Mouse (Mus musculus) kidney, adult 8-10 months (tissue): ENCODE measurements around the gene Morn2.
"Not testable (repeated sequence)": the region's sequence is repeated elsewhere in the genome, so short reads cannot be mapped to it uniquely, and the experiment has no call there.

Experiments used
- DNase-seq, 2 experiments: peaks; one replicate each; pipeline ENCODE4 v3.0.0; 2022

The Morn2 gene

DNA sequence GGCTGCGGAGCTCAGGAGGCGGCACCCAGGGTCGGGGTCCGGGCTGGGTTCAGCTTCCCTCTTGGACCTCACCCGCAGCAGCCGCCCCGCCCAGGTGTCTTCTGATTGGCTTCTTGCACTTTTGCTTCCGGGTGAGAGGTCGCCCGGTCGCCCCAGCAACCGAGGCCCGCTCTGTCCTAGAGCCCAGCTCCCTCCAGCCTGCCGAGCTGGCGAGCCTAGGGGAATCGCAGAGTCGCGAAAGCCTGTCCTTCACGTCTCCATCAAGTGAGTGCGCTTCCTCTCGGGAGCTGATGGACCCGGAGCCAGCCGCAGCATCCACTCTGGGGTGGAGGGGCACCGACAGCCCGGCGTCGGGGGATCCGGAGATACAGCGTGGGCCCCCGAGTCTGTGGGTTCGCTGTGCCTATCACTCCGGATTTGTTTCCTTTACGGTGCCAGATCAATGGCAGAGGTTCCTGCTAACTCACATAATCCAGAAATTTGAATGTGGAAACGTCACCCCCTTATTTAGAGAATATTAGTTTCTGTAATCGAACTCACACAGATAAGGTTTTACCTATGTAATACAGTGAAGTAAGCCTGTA lies at the start of gene Morn2, which contains the start of gene Dhx57:
TSS of gene Morn2 (plus strand) at position 130 of the 584 bp plus-strand sequence.
TSS of gene Dhx57 (minus strand) at position 403 of the 584 bp plus-strand sequence.
- DNase-seq = peak; percentile 97 to 98

GRCm38 (mm10) chr17:80241594-80241993 lies 48.4 kb upstream of the Morn2 start:
- DNase-seq = no peak

DNA sequence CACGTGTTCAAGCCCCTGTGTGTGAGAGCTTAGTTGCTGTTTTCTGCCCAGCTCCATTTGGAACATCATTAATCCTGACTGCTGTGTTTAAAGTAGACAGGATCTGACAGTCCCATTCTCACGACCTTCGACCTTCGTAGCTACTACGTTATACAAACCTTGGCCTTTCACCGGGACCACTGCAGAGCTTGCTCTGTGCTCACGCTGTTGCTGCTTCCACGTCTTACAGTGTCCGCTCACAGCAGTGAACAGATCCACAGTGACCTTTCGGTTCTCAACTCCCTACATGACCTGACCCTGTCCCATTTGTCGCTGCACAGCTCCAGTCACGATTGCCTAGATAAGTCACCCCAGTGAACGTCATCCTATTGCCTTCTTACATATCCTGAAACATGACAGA lies 46.9 kb upstream of the Morn2 start:
- no peak for DNase-seq

DNA sequence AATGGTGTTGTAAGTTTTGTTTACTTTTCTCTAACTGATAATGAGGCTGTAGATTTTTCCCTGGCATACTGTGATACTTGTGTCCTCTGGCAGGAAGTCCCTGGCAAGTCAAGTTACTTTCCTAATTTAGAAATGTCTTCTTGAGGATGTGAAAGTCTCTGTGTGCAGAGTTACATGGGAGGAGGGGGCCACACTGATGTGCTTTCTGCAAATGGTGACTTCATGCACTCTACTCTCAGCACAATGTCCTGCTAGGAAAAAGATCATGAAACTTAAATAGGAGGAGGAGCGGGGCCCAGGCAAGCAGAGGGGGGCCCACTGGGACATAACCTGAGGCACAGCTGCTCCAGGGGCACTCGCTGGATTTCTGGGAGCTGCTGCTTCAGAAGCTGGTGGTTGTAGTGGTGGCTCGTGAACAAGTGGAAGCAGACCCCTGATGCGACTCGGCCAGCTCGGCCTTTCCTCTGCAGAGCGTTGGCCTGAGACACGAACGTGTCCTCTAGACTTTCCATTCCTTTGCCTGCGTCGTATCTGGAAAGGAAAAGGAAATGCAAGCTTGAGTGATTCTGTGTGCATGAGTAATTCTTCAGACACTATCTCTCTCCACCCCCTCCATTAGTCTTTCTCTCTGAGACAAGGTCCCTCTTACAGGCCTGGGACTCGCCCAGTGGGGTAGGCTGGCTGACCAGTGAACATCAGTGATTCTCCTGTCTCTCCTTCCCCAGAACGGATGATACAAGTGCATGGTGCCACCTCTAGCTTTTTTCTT lies 37.1 kb upstream of the Morn2 start:
- DNase-seq = no peak

GRCm38 (mm10) chr17:80254421-80254820 lies 35.6 kb upstream of the Morn2 start:
- no peak for DNase-seq

GRCm38 (mm10) chr17:80255208-80255607 lies 34.8 kb upstream of the Morn2 start:
- DNase-seq = peak; percentile 13 to 30

DNA sequence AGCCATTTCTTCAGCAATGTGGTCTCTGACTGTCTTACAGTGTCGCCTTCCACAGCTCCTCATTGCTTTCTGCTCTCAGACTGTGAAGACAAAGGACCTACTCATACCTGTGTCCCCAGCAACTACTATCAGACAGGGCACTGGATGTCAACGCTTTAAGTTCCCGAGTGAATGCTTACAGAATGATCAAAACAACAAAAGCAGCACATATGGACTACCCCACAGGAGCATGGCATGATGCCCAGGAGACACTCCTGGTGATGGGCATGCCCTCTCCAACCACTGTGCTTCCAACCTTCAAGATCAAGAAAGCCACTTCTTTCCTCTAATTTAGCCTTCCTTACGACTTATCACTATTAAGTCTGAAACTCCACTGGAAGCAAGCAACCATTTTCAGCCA lies 22.9 kb upstream of the Morn2 start:
- no peak for DNase-seq

DNA sequence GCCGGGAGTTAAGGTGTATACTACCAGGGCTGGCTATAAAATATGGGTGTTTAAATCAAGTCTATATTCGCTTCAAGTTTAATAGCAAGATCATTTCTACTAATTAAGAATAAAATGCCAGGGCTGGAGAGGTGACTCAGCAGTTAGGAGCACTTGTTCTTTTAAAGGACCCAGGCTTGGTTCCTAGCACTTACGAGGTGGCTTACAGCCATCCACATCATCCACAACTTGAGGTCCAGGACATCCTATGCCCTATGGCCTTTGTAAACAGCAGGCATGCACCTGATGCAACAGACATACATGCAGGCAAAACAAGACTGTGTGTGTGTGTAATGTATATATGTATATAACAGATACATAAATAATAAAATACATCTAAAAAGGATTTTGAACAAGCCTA lies 21.9 kb upstream of the Morn2 start:
- no peak for DNase-seq

- not testable (repeated sequence) for DNase-seq
Measured at GRCm38 (mm10) chr17:80270622-80271021, 19.4 kb upstream of the Morn2 start.

DNA sequence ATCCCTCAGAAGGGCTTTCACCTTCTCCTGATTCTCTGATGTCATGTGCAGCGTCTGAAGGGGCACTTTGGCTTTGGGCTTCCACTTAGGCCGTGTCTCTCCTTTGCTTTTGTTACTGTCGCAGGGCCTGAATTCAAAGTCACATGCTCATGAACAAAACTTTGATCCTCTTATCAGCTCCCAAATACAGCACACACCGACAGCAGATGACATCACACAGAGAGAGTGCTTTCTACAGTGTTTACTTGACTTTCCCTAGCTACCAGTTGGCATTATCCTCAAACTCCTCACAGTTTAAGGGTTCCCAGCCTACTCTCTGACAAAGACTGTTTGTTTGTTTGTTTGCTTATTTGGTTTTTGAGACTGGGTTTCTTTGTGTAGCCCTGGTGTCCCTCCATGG lies 11.7 kb upstream of the Morn2 start:
- DNase-seq = no peak

GRCm38 (mm10) chr17:80279340-80280070 lies 10.5 kb upstream of the Morn2 start:
- DNase-seq = no peak

- no peak for DNase-seq
Measured at GRCm38 (mm10) chr17:80284446-80284845, 5.6 kb upstream of the Morn2 start.

DNA sequence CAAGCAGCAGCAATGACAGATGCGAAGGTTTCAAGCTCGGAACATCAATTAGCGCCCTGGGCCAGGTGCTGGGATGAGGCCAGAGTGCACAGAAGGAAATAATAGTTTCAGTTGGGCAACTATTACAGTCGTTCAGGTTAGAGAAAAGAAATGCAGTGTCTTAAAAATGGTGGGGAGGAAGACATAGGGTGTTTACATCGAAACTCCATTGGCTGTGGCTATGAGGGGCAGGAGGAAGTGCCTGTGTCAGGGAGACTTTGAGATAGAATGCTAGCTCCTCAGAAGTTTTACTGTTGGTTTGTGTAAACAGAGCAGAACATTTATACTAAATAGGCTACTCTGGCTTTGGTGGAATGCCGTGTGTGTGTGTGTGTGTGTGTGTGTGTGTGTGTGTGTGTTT lies 2.0 kb upstream of the Morn2 start:
- no peak for DNase-seq

DNA sequence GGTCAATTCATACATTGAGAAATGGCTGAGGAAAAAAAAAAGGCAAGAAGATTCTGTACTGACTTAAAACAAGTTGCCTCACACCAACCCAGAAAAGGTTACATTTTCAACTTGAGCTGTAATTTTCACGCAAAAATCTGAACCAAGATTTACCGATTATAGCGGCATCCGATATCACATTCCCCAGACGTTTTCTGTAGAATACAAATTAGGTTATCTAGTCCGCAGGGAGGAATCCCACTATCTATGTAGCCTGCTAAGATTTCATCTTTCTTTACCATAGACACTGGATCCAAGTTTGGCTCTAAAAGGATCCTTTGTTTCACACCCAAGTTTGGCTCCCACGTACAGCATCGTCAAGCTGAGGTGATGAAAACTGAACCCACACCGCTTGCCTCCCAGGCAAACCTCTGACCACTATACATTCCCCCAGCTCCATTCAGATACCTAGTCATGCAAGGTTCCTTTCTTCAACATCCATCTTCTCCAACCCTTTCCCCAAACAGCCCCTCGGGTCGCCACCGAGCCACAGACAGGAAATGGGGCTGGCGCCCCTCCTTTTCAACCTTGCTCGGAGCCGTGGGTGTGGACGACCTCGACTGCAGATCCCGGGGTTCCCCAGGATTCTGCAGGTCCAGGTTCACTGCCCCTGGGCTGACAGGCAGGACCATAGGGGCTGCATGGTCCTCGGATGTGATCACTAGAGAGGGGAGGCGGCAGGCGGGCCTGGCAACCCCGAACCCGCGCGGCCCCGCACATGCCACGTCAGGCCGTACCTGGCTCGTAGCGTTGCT lies 526 bp upstream of the Morn2 start:
- DNase-seq = no peak

- peak; percentile 41 to 42 for DNase-seq
Measured at GRCm38 (mm10) chr17:80291148-80291547, 1.1 kb downstream of the Morn2 start.

DNA sequence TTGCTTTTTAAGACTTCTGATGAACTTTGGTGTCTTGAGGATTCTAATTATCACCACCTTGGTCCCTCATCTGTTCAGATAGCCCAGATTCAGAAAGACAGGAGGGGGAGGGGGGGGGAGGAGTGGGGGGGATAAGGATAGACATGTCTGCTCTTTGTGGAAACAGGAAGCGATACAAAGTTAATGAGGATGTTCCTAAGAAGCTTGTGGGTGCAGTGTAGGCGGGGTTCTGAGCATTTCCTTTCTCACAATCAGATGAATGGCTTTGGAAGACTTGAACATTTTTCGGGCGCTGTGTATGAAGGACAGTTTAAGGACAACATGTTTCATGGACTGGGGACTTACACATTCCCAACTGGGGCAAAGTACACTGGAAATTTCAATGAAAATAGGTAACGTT lies 5.3 kb downstream of the Morn2 start:
- no peak for DNase-seq

DNA sequence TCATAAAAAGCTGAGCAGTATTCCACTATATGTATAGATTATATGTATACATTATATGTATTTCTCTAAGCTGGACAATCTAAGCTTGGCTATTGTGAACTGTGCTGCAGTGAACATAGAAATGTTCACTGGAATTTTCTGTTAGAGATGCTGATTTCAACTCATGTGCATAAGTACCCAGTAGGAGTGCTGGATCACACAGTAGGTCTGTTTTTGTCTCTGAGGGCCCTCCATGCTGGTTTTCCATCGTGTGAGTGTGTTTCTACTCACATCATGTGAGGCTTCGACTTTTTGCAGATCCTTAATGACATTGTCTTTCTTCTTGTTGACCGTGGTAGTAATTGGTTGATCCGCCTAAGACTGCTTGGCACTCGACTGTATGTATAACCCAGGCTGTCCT lies 8.8 kb downstream of the Morn2 start:
- no peak for DNase-seq

DNA sequence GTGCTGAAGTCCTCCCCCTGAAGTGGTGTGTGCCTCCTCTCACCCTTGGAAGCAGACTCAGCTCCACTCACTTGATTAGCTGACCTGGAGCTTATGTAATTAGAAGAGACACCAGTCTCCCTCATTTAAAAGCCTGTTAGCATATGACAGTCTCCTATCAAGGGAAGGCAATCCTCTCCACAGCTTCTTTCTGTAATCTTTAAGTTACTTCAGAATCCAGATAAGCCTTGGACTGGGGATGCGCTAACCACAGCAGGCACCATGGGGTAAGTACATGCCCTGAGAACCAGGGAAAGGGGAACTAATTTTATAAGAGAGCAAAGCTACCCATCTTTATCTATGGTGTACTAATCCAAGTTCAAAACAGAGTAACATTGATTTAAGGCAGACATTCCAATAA lies 17.2 kb downstream of the Morn2 start, which contains the start of gene Arhgef33:
TSS of gene Arhgef33 (plus strand) at position 157 of the 400 bp plus-strand sequence.
- DNase-seq = no peak

- DNase-seq = no peak
Measured at GRCm38 (mm10) chr17:80311761-80312160, 21.8 kb downstream of the Morn2 start.

DNA sequence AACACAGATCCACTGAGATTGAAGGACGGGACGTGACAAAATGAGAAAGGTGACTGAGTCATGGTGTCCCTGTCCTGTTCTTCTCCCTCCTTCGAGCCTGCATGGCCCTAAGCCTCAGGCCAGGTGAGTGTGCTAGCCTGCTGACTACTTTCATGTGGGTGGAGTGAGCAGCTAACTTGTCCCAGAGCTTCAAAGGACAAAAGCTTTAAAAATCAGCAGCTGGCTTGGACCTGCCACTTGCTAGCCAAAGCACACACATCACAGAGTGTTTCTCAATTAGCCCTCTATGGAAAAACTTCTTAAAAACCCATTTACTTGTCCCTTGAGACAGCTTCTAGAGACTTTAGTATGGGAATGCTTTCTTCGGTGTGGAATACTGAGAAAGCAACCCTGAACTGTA lies 22.4 kb downstream of the Morn2 start:
- DNase-seq = no peak

DNA sequence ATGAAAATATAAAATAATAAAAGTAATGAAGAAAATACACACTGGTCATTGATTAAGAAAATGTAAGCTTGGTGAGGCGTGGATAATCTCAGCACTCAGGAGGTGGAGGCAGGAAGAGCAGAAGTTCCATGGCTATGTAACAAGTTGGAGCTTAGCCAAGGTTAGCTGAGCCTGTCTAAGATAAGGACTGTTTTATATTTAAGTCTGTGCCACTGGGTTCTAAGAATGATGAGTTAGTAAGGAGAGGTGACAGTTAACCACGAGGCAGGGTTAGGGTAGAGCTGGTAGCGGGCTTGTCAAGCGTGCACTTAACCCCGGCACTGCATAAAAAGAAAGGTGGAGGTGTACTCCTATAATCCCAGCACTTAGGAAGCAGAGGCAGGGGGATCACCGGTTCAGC lies 32.2 kb downstream of the Morn2 start:
- DNase-seq = no peak

DNA sequence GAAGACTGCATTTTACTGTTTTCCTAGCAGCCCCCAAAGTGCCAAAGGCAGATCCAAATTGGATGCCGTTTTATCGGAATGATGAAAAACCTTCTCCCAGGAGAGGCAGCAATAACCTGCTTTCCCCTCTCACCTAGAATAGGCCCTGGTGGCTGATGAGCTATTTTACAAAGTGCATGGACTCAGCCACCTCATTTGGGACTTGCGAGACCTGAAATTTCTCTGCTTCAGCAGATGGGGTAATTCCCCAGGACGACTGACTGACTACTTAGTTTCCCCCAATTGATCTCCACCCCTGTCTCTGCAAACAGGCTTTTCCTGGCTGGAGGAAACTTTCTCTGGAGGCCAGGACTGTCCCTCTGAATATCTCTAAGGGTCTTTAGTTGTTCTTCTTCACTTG lies 33.0 kb downstream of the Morn2 start:
- no peak for DNase-seq

DNA sequence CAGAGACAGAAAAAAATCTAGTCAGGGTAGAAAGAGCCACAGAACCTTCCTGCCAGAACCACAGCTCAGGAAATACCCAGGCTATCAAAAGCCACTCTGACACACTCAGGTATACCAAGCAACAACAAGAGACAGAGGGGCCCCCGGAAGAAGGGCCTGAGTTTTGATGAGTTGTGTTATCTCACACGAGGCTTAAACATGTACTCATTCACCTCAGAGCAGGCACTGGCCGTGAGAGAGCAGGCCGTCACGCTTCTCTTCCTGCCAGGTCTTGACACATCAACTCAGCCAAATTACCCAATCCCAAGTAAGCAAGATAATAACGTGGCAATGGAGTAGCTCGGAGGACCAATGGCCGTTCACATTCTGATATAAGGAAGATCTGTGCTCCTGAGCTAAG lies 33.7 kb downstream of the Morn2 start:
- no peak for DNase-seq
